8 mouse cellular contexts compared by ENCODE assay signal in the genomic region with DNA sequence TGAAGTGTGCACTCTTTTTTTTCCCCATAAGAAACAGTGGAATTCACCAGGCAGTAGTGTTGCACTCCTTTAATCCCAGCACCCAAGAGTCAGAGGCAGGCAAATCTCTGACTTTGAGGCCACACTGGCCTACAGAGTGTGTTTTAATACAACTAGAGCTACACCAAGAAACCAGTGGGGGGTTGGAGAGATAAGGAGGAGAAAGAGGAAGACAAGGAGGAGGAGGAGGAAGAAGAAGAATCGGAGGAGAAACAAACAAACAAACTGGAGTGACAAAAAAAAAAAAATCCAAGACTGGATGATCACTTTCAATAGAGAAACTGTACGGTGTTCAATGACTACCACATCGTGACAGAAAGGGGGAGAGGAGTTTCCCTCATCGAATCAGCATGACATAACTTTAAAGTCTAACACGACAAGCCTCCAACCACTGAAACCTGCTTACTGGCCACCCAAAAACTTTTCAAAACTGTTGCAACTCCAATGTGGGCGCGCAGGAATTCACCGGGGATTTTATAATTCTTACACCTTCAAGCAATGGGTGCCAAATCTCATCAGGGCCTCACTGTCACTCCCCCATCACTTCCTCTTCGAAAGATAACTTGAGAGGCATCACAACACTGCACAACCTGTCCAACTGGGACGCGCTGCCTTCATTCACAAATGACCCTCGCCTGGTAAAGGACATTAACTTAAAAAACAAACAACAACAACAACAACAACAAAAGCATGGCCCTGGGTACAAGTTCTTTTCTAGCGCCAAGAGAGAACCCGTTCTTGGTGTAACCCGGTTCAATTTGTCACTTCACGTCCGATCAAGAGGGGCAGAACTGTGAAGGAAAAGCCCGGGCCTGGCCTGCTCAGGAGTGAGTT. TPM values are rescaled to one million over a fixed set of nuclear protein-coding genes. Genes with fewer than 3 reads are reported as not detected.
DNase-seq lines count a peak whose midpoint lies in the region; ATAC-seq lines count a peak whose summit lies in the region.

No protein-coding gene starts in this region.

- H3K4me3 ChIP-seq in embryonic facial prominence, embryonic 11.5 days (ENCODE audit: low read depth, low read length): peak overlapping the region; percentile 82
- peak overlapping the region; percentile 62 for H3K4me3 ChIP-seq in macrophage (ENCODE audit: inconsistent target)
- peak overlapping the region; percentile 63 for H3K4me3 ChIP-seq in stomach, embryonic 14.5 days (ENCODE audit: low read depth, low read length)

- peak overlapping the region; percentile 73 for H3K4me2 ChIP-seq in embryonic facial prominence, embryonic 11.5 days (ENCODE audit: low read depth, low read length)
- peak overlapping the region; percentile 72 for H3K4me2 ChIP-seq in stomach, embryonic 14.5 days (replicated peaks; ENCODE audit: low read depth, low read length)

- no peaks in the 10 kb centered on the region for H3K27me3 ChIP-seq in embryonic facial prominence, embryonic 11.5 days (ENCODE audit: control insufficient read depth, insufficient read depth, low read length)
- H3K27me3 ChIP-seq in stomach, embryonic 14.5 days (ENCODE audit: control insufficient read depth, insufficient read depth, low read length): no peaks in the 10 kb centered on the region

- H3K9ac ChIP-seq in embryonic facial prominence, embryonic 11.5 days (replicated peaks; ENCODE audit: low read length): peak overlapping the region; percentile 95
- peak overlapping the region; percentile 86 for H3K9ac ChIP-seq in stomach, embryonic 14.5 days (replicated peaks; ENCODE audit: low read depth, low read length)

- WGBS in embryonic facial prominence, embryonic 11.5 days: 9% methylated on average over 18 of the region's 18 CpGs
- WGBS in macrophage (ENCODE audit: missing documents): 2% methylated on average over 18 of the region's 18 CpGs
- 5% methylated on average over 18 of the region's 18 CpGs for WGBS in stomach, embryonic 14.5 days

- DNase-seq in adrenal gland, postnatal 25 days: peak; percentile 21
- no peak for DNase-seq in adrenal gland, adult (ENCODE audit: inconsistent age in 2 of 2, low spot score in 1 of 2)
- DNase-seq in 3134 (ENCODE audit: extremely low read depth, insufficient read length, low spot score): peak; percentile 12
- DNase-seq in embryonic facial prominence, embryonic 11.5 days (ENCODE audit: low spot score): peak; percentile 27
- peak; percentile 84 for DNase-seq in induced T-regulatory cell, adult 2 months (ENCODE audit: low read depth)
- DNase-seq in adrenal gland, postnatal 14 days: no peak

- no peaks in the 10 kb centered on the region for H3K9me3 ChIP-seq in embryonic facial prominence, embryonic 11.5 days (replicated peaks; ENCODE audit: control insufficient read depth, low read length)
- H3K9me3 ChIP-seq in stomach, embryonic 14.5 days (ENCODE audit: control insufficient read depth, low read depth, low read length): no peaks in the 10 kb centered on the region

- ATAC-seq in embryonic facial prominence, embryonic 11.5 days (replicated peaks; ENCODE audit: insufficient number of reproducible peaks, low FRiP score, low TSS enrichment, low read depth): no peak
- ATAC-seq in stomach, embryonic 14.5 days (ENCODE audit: insufficient number of reproducible peaks, insufficient read depth, low FRiP score, low read depth): no peak

- H3K4me1 ChIP-seq in embryonic facial prominence, embryonic 11.5 days (ENCODE audit: control insufficient read depth, insufficient read depth, low read length): no peaks in the 10 kb centered on the region
- peaks cover 11% of the 10 kb centered on the region; the same call in 1 of the 2 replicates for H3K4me1 ChIP-seq in stomach, embryonic 14.5 days (ENCODE audit: control insufficient read depth, insufficient read depth, low read length)

- no peaks in the 10 kb centered on the region for H3K36me3 ChIP-seq in embryonic facial prominence, embryonic 11.5 days (replicated peaks; ENCODE audit: control insufficient read depth, insufficient read depth, low read depth, low read length)
- H3K36me3 ChIP-seq in macrophage (ENCODE audit: inconsistent target): no peaks in the 10 kb centered on the region
- no peaks in the 10 kb centered on the region for H3K36me3 ChIP-seq in stomach, embryonic 14.5 days (ENCODE audit: control insufficient read depth, insufficient read depth, low read length)

- peaks cover 54% of the 10 kb centered on the region for H3K79me2 ChIP-seq in macrophage (ENCODE audit: inconsistent target)

- peak overlapping the region; percentile 78 for H3K27ac ChIP-seq in embryonic facial prominence, embryonic 11.5 days (replicated peaks; ENCODE audit: low read depth, low read length)
- H3K27ac ChIP-seq in macrophage: peak overlapping the region; percentile 61
- H3K27ac ChIP-seq in stomach, embryonic 14.5 days (ENCODE audit: low read length): peak overlapping the region; percentile 74; the same call in 1 of the 2 replicates

RNA-seq across cellular contexts. Expression of gene Dennd5a, which starts 1.2 kb away (rescaled TPM):
- total RNA-seq in adrenal gland, postnatal 25 days (2021): 143 and 171 TPM in 2 replicates
- polyA plus RNA-seq in embryonic facial prominence, embryonic 11.5 days (2014; fragmentation: Nextera tagmentation; extraction: Ambion mirVana): 41.5 and 48.2 TPM in 2 replicates
- total RNA-seq in macrophage (2018; cell fraction: chromatin; rRNA removed): 100 to 1,000 TPM; 116 to 908 (median 195) TPM
- total RNA-seq in macrophage (2018; cell fraction: cytosol; rRNA removed): 100 to 1,000 TPM in 3 of 26 experiments, 10 to 100 TPM in 23; 49.2 to 143 (median 73.8) TPM
- 100 to 1,000 TPM in 19 of 26 experiments, 10 to 100 TPM in 7; 77.2 to 518 (median 143) TPM for total RNA-seq in macrophage (2018; cell fraction: nucleus; rRNA removed)
- polyA plus RNA-seq in macrophage (2018): 50.8 to 79.4 TPM (median 79.0 TPM) in 3 replicates
- 51.3 and 52.4 TPM in 2 replicates for polyA plus RNA-seq in stomach, embryonic 14.5 days (2014; fragmentation: Nextera tagmentation; extraction: Ambion mirVana)
- 128 and 133 TPM in 2 replicates for total RNA-seq in adrenal gland, postnatal 14 days (2021)

RNA-seq across cellular contexts. Expression of gene Tmem41b, which starts 27.6 kb away (rescaled TPM):
- 54.0 and 56.7 TPM in 2 replicates for total RNA-seq in adrenal gland, postnatal 25 days (2021)
- 82.3 and 88.9 TPM in 2 replicates for polyA plus RNA-seq in embryonic facial prominence, embryonic 11.5 days (2014; fragmentation: Nextera tagmentation; extraction: Ambion mirVana)
- total RNA-seq in macrophage (2018; cell fraction: chromatin; rRNA removed): 10 to 100 TPM; 28.3 to 95.6 (median 56.4) TPM
- total RNA-seq in macrophage (2018; cell fraction: cytosol; rRNA removed): 10 to 100 TPM; 48.1 to 68.1 (median 53.5) TPM
- 100 to 1,000 TPM in 2 of 26 experiments, 10 to 100 TPM in 24; 30.4 to 111 (median 71.6) TPM for total RNA-seq in macrophage (2018; cell fraction: nucleus; rRNA removed)
- 49.5 to 57.5 TPM (median 51.3 TPM) in 3 replicates for polyA plus RNA-seq in macrophage (2018)
- polyA plus RNA-seq in stomach, embryonic 14.5 days (2014; fragmentation: Nextera tagmentation; extraction: Ambion mirVana): 70.8 and 75.7 TPM in 2 replicates
- 37.5 and 46.1 TPM in 2 replicates for total RNA-seq in adrenal gland, postnatal 14 days (2021)

RNA-seq across cellular contexts. Expression of gene Ipo7, which starts 59.0 kb away (rescaled TPM):
- 84.8 and 104 TPM in 2 replicates for total RNA-seq in adrenal gland, postnatal 25 days (2021)
- 27.1 and 29.9 TPM in 2 replicates for polyA plus RNA-seq in embryonic facial prominence, embryonic 11.5 days (2014; fragmentation: Nextera tagmentation; extraction: Ambion mirVana)
- total RNA-seq in macrophage (2018; cell fraction: chromatin; rRNA removed): 10 to 100 TPM; 42.8 to 90.2 (median 70.0) TPM
- 10 to 100 TPM; 41.7 to 64.7 (median 54.8) TPM for total RNA-seq in macrophage (2018; cell fraction: cytosol; rRNA removed)
- 100 to 1,000 TPM in 3 of 26 experiments, 10 to 100 TPM in 23; 44.1 to 124 (median 60.1) TPM for total RNA-seq in macrophage (2018; cell fraction: nucleus; rRNA removed)
- 47.4 to 71.0 TPM (median 47.9 TPM) in 3 replicates for polyA plus RNA-seq in macrophage (2018)
- polyA plus RNA-seq in stomach, embryonic 14.5 days (2014; fragmentation: Nextera tagmentation; extraction: Ambion mirVana): 19.7 and 20.4 TPM in 2 replicates
- total RNA-seq in adrenal gland, postnatal 14 days (2021): 95.0 and 96.7 TPM in 2 replicates

Comparison
In these comparisons a context has a peak if more than half of its experiments do, and no peak if none do; other contexts are left out.
1. DNase-seq: peak in adrenal gland, postnatal 25 days (single experiment), 3134 (single experiment), embryonic facial prominence, embryonic 11.5 days (single experiment) and induced T-regulatory cell, adult 2 months (single experiment); none in adrenal gland, adult (0 of 2) and adrenal gland, postnatal 14 days (single experiment).
2. Peak in every context shown above with its lines, with median percentiles within 50 percentile points of each other: H3K27ac ChIP-seq and H3K4me3 ChIP-seq.